Mouse (Mus musculus) kidney, adult 8-10 months (tissue): Measurements from ENCODE around the gene Fam160a1.
A peak's percentile ranks its signal among the peaks of the same experiment; 100 is the strongest.

ENCODE experiments used
- DNase-seq, 2 experiments: peaks; one replicate each; pipeline ENCODE4 v3.0.0; 2022

Fam160a1 gene

GRCm38 (mm10) chr3:85741767-85742166 is 75.3 kb downstream of the Fam160a1 start:
- no peak for DNase-seq

- DNase-seq: peak; percentile 23 to 48
Measured at GRCm38 (mm10) chr3:85738591-85738990, 78.5 kb downstream of the Fam160a1 start.

GRCm38 (mm10) chr3:85733939-85734729 is 83.0 kb downstream of the Fam160a1 start:
- DNase-seq: no peak

- no peak for DNase-seq
Measured at GRCm38 (mm10) chr3:85727171-85727570, 89.9 kb downstream of the Fam160a1 start.

DNA sequence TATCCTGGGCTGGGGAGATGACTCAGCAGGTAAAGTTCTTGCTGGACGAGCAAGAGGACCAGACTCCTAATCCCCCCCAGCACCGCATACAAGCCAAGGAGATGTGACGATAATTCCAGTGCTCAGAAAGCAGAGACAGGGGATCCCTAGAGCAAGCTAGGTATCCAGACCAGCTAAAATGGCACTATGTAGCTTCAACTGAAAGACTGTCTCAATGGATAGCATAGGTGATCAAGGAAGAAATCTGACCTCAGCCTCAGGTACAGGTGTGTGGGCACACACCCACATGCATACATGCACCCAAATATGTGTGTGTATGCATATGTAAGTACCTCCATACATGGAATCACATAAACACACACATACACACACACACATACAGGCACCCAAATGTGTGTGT is 91.1 kb downstream of the Fam160a1 start:
- no peak for DNase-seq

- DNase-seq: no peak
Measured at GRCm38 (mm10) chr3:85725110-85725509, 92.0 kb downstream of the Fam160a1 start.

GRCm38 (mm10) chr3:85722581-85722980 is 94.5 kb downstream of the Fam160a1 start:
- no peak for DNase-seq

DNA sequence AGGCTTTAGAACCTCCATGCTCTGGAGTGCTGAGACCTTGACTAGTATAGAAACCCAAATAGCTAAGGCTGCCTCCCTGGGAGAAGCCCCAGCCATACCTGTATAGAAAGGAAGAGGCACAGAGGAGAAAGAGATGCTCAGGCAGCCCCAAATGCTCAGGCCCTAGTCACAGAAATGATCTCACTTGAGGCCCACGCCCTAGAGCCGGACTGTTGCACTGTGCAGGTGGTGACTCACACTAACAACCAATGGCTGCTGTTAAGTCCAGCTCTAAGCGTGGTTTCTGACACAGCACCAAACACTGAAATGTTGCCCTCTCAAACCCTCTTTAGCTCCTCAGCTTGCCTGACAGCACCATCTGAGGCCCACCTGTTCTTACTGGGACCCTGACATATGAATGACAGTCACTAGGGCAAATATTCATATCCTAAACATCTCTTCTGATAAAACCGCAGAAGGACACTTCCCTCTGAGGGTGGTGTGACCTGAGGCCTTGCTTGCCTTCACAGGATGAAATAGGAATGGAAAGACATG is 101.3 kb downstream of the Fam160a1 start:
- no peak for DNase-seq

- DNase-seq: no peak
Measured at GRCm38 (mm10) chr3:85713936-85714709, 103.0 kb downstream of the Fam160a1 start.

- no peak for DNase-seq
Measured at GRCm38 (mm10) chr3:85710695-85711094, 106.4 kb downstream of the Fam160a1 start.

DNA sequence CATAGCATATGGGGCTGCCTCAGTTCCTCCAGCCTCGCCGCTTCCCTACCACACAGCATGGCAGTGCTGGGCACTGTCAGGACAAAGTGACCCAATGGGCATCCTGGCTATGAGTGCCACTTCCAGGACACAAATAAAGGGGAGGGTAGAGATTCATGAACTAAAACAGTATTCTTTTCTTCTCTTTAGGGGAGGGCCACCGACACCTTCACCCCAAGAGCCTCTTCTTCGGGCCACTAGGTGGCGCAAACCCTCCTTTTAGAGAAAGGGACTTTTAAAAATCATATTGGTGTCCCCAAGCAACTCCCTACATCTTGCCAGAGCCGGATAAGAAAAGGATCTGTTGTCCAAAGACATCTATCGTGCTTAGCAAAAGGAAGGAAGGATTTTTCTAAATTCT is 109.7 kb downstream of the Fam160a1 start:
- DNase-seq: peak in 1 of 2 experiments; percentile 56

DNA sequence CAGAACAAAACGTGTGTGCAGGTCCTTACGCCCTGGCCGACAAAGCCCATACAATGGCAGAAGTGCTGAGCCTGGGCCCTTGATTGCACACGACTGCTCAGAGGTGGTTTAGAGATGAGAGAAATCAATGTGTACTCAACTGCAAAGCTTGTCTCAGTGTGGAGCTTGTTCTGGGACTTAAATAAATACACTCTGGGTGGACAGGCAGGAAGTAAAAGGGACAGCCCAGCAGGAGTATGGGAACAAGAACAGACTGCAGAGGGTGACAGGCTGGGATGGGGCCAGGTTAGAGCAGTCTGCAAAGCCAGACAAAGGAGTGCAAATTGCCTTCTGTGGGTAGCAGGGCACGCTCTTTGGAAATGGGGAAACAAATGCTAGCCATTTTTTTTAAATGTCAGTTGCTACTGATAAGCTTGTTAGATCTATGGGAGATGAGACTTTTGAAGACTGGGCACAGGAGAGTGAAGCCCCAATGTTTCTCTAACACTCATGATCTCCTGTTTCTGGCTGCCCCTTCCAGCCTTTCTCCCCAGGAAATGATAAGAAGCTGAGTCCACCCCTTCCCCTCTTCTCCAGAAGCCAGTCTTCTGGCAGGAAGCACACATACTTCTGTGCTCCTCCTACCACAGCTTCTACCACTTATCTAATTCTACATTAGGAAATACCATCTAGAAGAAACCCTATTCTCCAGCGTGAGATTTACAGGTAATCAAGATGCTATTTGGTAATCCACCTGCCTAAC is 113.8 kb downstream of the Fam160a1 start:
- DNase-seq: no peak

DNA sequence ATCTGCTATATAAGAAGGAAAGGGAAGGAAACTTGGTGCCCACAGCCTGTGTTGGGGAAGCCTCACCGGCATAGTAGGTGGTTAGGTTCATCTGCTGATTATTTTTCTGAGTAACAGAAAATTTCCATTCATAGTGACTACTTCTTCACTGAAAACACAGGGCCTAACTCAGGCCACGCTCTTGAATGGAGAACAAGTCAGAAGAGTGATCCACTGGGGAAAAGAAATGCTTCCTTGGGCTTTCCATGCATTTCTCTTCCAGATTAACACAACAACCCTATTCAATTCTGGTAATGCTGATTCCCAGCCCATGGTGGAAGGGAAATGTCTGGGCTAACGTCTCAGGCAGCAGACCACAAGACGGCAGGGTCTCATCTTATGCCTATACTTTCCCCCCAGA is 118.6 kb downstream of the Fam160a1 start:
- DNase-seq: no peak

GRCm38 (mm10) chr3:85695056-85695455 is 122.0 kb downstream of the Fam160a1 start:
- DNase-seq: no peak

GRCm38 (mm10) chr3:85693013-85693412 is 124.1 kb downstream of the Fam160a1 start:
- DNase-seq: no peak

DNA sequence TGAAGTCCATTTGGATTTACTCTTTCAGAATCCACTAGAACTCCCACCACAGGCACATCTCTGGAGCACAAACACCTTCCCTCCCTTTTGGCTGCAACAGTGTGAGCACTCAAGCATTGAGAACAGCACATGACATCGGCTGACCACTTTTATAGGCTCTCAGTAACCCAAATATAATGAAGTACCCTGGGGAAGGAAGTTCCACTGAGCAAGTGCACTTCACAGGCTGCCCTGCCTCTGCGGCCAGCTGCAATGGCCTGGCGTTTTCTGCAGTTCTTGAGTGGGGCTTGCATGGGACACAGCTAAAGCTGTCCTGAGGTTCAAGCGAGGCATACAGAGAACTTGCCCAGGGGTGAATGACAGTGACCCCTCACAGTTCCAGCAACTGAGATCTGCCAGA is 126.0 kb downstream of the Fam160a1 start:
- DNase-seq: peak; percentile 16 to 17

GRCm38 (mm10) chr3:85688341-85688740 is 128.8 kb downstream of the Fam160a1 start:
- DNase-seq: no peak

- DNase-seq: no peak
Measured at GRCm38 (mm10) chr3:85685271-85685670, 131.8 kb downstream of the Fam160a1 start.

GRCm38 (mm10) chr3:85683618-85684017 is 133.5 kb downstream of the Fam160a1 start:
- no peak for DNase-seq

DNA sequence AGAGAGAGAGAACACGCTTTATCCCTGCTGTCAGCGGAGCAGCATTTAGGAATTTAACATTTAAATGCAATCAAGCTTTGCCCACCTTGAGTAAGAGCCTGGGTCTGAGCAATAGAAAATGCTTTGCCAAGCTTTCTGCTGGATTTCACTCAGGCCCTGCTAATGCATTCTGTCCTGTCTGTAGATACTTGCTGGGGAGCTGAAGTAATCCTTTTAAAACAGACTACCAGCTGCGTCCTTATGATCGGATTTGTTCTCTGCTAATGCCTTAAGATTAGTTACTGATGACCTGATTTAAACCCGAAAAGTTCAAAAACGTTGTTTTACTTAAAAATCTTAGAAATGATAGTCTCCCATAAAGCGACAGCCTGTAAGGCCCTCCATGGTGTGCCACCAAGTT is 136.0 kb downstream of the Fam160a1 start:
- no peak for DNase-seq

GRCm38 (mm10) chr3:85679960-85680359 is 137.1 kb downstream of the Fam160a1 start:
- no peak for DNase-seq

- no peak for DNase-seq
Measured at GRCm38 (mm10) chr3:85679312-85679933, 137.7 kb downstream of the Fam160a1 start.

DNA sequence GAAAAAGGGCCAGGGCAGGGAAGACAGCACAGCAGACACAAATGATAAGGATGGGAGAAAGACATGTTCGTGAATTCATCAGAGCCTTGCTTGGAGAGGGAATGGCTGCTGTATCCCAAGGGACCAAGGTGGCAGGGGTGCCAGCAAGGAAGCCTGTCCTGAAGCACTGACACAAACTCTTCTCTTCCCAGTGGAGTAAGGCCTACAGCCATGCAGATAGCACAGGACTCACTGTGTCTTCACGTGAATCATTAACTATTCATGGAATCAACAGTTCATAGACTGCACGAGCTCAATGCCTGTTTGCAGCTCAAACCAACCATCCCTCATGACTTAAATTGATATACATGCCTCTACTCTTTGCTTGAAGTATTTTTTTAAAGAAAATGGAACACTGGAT is 139.1 kb downstream of the Fam160a1 start:
- DNase-seq: no peak
